8 mouse cellular contexts compared by ENCODE assay signal in the genomic region with DNA sequence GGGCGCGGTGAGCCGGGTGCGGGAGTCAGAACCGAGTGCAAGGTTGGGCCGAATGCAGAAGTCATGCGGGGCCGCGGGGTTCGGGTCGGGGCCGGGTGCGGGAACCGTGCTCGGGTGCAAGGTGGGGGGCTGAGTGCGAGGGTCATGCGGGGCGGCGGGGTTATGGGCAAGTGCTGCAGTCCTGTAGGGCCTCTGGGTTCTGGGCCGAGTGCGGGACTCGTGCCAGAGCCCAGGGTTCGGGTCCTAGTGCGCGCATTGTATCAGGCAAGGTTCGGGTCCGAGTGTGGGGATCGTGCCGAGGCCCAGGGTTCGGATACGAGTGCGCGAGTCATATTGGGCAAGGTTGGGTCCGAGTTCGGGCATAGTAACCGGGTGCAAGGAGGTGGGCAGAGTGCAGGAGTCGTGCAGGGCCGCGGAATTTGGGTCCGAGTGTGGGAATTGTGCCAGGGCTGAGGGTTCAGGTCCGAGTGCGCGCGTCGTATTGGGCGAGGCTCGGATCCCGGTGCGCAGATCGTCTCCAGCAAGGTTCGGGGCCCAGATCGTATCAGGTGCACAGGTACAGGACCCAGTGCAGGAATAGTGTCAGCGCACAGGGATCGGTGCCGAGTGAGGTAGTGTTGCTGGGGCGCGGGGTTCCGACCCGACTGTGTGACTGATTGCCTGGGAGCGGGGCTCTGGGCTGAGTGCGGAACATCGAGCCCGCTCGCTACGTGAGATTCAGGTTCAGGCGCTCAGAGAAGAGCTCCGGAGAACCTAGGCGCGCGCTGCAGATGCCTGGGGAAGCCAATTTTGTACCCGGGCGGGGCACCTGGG. TPM values are rescaled to one million over a fixed set of nuclear protein-coding genes. Genes with fewer than 3 reads are reported as not detected.
A peak's percentile ranks its signal among the peaks of the same experiment; 100 is the strongest.
DNase-seq lines count a peak whose midpoint lies in the region; ATAC-seq and TF ChIP-seq lines count a peak whose summit lies in the region.

No protein-coding gene starts in this region.

- no peak overlapping the region for H3K27ac ChIP-seq in liver, adult 2 months (replicated peaks; ENCODE audit: insufficient read depth, low read depth, low read length)
- H3K27ac ChIP-seq in midbrain, embryonic 14.5 days (replicated peaks; ENCODE audit: low read depth, low read length): peak overlapping the region; percentile 86

- WGBS in liver, adult 2 months: 3% methylated on average over 72 of the region's 72 CpGs
- under 1% methylated on average over 72 of the region's 72 CpGs for WGBS in midbrain, embryonic 14.5 days

- peak; percentile 67 for ATAC-seq in midbrain, embryonic 14.5 days (ENCODE audit: low FRiP score, low TSS enrichment)

- no peaks in the 10 kb centered on the region for H3K9me3 ChIP-seq in midbrain, embryonic 14.5 days (ENCODE audit: control insufficient read depth, low read length)

- H3K4me1 ChIP-seq in liver, adult 2 months (ENCODE audit: control insufficient read depth, insufficient read depth, low read length): no peaks in the 10 kb centered on the region
- peaks cover 19% of the 10 kb centered on the region for H3K4me1 ChIP-seq in midbrain, embryonic 14.5 days (ENCODE audit: control insufficient read depth, insufficient read depth, low read length)

- no peak for DNase-seq in liver, adult 2 months (ENCODE audit: extremely low read depth, low read depth, low spot score)
- DNase-seq in liver (no peak), ZHBTc4 (ENCODE audit: low read depth, low spot score) (peak; percentile 69)
- peak; percentile 51 for DNase-seq in embryo, embryonic 10.5 days (ENCODE audit: low spot score)
- peak; percentile 34 to 48 for DNase-seq in heart, postnatal 14 days
- DNase-seq in left cerebral cortex, postnatal 25 days (ENCODE audit: low spot score in 2 of 2): peak; percentile 36 to 59
- peak; percentile 65 for DNase-seq in midbrain, embryonic 14.5 days
- no peak for DNase-seq in spleen, postnatal 36 days (ENCODE audit: low spot score in 2 of 2)

- H3K9ac ChIP-seq in liver, adult 2 months (ENCODE audit: low read depth, low read length): peak overlapping the region; percentile 69
- H3K9ac ChIP-seq in midbrain, embryonic 14.5 days (replicated peaks; ENCODE audit: low read length): peak overlapping the region; percentile 91

- peak overlapping the region; percentile 99 for H3K4me2 ChIP-seq in midbrain, embryonic 14.5 days (ENCODE audit: low read length)

- intact Hi-C loops in heart, postnatal 14 days (cut with DNase I): loop anchor here (2.0 kb wide), 1 partner anchor 14 kb away; no protein-coding TSS in a partner anchor
- intact Hi-C loops in left cerebral cortex, postnatal 25 days (cut with DNase I): loop anchor here (1.0 to 5.0 kb wide), 3 partner anchors 17 to 35 kb away; no protein-coding TSS in a partner anchor

- H3K4me3 ChIP-seq in liver, adult 2 months (ENCODE audit: insufficient read depth, low read depth, low read length): peak overlapping the region; percentile 48
- H3K4me3 ChIP-seq in midbrain, embryonic 14.5 days (replicated peaks; ENCODE audit: low read depth, low read length): peak overlapping the region; percentile 82

- TF ChIP-seq POLR2A in liver, adult 2 months (IDR thresholded peaks at IDR 0.05; ENCODE audit: extremely low read depth, insufficient read depth, low read length): no peak

- H3K36me3 ChIP-seq in liver, adult 2 months (ENCODE audit: control insufficient read depth, insufficient read depth, low read length): no peaks in the 10 kb centered on the region
- no peaks in the 10 kb centered on the region for H3K36me3 ChIP-seq in midbrain, embryonic 14.5 days (ENCODE audit: control insufficient read depth, insufficient read depth, low read length)

- H3K79me2 ChIP-seq in liver, adult 2 months (ENCODE audit: control insufficient read depth, insufficient read depth, low read length): no peaks in the 10 kb centered on the region

- peaks cover 20% of the 10 kb centered on the region for H3K27me3 ChIP-seq in liver, adult 2 months (ENCODE audit: control insufficient read depth, insufficient read depth, low read length)
- 0 out of 2 replicates have a peak, but pooled peaks cover 8% of the 10 kb centered on the region for H3K27me3 ChIP-seq in midbrain, embryonic 14.5 days (ENCODE audit: control insufficient read depth, insufficient read depth, low read length)

- no peak for TF ChIP-seq CTCF in liver, adult 2 months (IDR thresholded peaks at IDR 0.05; ENCODE audit: low read depth, low read length)

RNA-seq across cellular contexts. Expression of a gene that starts 0.7 kb away (rescaled TPM):
- total RNA-seq in liver, adult 2 months (2014; rRNA removed): 2.3 and 2.8 TPM in 2 replicates
- 1.4 and 1.5 TPM in 2 replicates for polyA plus RNA-seq in liver, adult 2 months (2012; rRNA removed)
- 10 to 100 TPM; 76.7 to 82.1 TPM for total RNA-seq in heart, postnatal 14 days (2021)
- 1,000 to 10,000 TPM; 1,368 to 1,474 TPM for total RNA-seq in left cerebral cortex, postnatal 25 days (2021)
- 104 and 117 TPM in 2 replicates for polyA plus RNA-seq in midbrain, embryonic 14.5 days (2014; fragmentation: Nextera tagmentation; extraction: Ambion mirVana)

Comparison
In these comparisons a context has a peak if more than half of its experiments do, and no peak if none do; other contexts are left out.
1. DNase-seq: peak in ZHBTc4 (single experiment), embryo, embryonic 10.5 days (single experiment), heart, postnatal 14 days (2 of 2), left cerebral cortex, postnatal 25 days (2 of 2) and midbrain, embryonic 14.5 days (single experiment); none in liver, adult 2 months (single experiment), liver (single experiment) and spleen, postnatal 36 days (0 of 2).
2. RNA of a gene that starts 0.7 kb away (total RNA-seq): 1,368 to 1,474 TPM in left cerebral cortex, postnatal 25 days and 76.7 to 82.1 TPM in heart, postnatal 14 days; 2.3 to 2.8 TPM in liver, adult 2 months; every median in the first group is over 10 times any median in the second.